Mouse (Mus musculus): ENCODE measurements around the gene Aprt. TPM values are rescaled to one million over a fixed set of nuclear protein-coding genes. Genes with fewer than 3 reads are reported as not detected.

Aprt gene
- total and polyA plus RNA-seq, 3 experiments: 516 to 561 (median 524) TPM

- Histone ChIP-seq H3K4me3 (replicated peaks in 1 of 3; ENCODE audit: low read depth in 2 of 3, low read length in 2 of 3, poor library complexity in 1 of 3) (peak overlapping the region in 1 of 3 experiments; percentile 16), H3K9me3 (replicated peaks; ENCODE audit: low read length) (no peaks in the 10 kb centered on the region), H3K27me3 (replicated peaks) (no peaks in the 10 kb centered on the region), H3K4me1 (ENCODE audit: control insufficient read depth in 1 of 2, insufficient read depth in 2 of 2) (peaks cover 0 to 39% of the 10 kb centered on the region in 2 experiments; a peak in 3 of 4 replicates), H3K79me2 (replicated peaks; ENCODE audit: control insufficient read depth, extremely low read depth, insufficient read depth, poor library complexity, severe bottlenecking) (no peaks in the 10 kb centered on the region), H3K27ac (ENCODE audit: insufficient read depth, low read depth) (no peak overlapping the region), H3K9ac (ENCODE audit: insufficient read depth, low read depth) (no peak overlapping the region), H3K4me2 (ENCODE audit: insufficient read depth, low read depth, poor library complexity, severe bottlenecking) (no peak overlapping the region), H3K36me3 (replicated peaks in 1 of 2; ENCODE audit: control insufficient read depth in 1 of 2, insufficient read depth in 1 of 2, low read length in 1 of 2) (peaks cover 0 to 14% of the 10 kb centered on the region in 2 experiments)
- in situ Hi-C loops (cut with MboI; ENCODE audit: low pct_ligation_motif_present, low pct_unique_long_range_greater_than_20kb, low sequenced_read_pairs): loop anchor here (5.0 kb wide), 1 partner anchor 207 kb away; no protein-coding TSS in a partner anchor
- TF ChIP-seq ZNF384 (IDR thresholded peaks at IDR 0.05; ENCODE audit: low read depth, low read length): no peak
- no peak for TF ChIP-seq JUND (conservative IDR thresholded peaks at IDR 0.05; ENCODE audit: low read depth, low read length)
- TF ChIP-seq MAX (IDR thresholded peaks at IDR 0.05; ENCODE audit: low read length): no peak
- TF ChIP-seq TCF12 (IDR thresholded peaks at IDR 0.05; ENCODE audit: low read depth, low read length): no peak
- dilution Hi-C loops (cut with MboI; ENCODE audit: extremely low pct_ligation_motif_present, extremely low pct_unique_long_range_greater_than_20kb, low sequenced_read_pairs): no loop called here
- no peak for DNase-seq (ENCODE audit: extremely low read depth)
Observed at GRCm38 (mm10) chr8:122620446-122620845, 43.7 kb upstream of the Aprt start.

- Histone ChIP-seq H3K27me3 (replicated peaks) (no peaks in the 10 kb centered on the region), H3K4me2 (ENCODE audit: insufficient read depth, low read depth, poor library complexity, severe bottlenecking) (no peak overlapping the region), H3K36me3 (replicated peaks in 1 of 2; ENCODE audit: control insufficient read depth in 1 of 2, insufficient read depth in 1 of 2, low read length in 1 of 2) (peaks cover 5 to 27% of the 10 kb centered on the region in 2 experiments), H3K79me2 (replicated peaks; ENCODE audit: control insufficient read depth, extremely low read depth, insufficient read depth, poor library complexity, severe bottlenecking) (no peaks in the 10 kb centered on the region), H3K27ac (ENCODE audit: insufficient read depth, low read depth) (no peak overlapping the region), H3K4me1 (ENCODE audit: control insufficient read depth in 1 of 2, insufficient read depth in 2 of 2) (peaks cover 0 to 24% of the 10 kb centered on the region in 2 experiments; a peak in 2 of 4 replicates), H3K9ac (ENCODE audit: insufficient read depth, low read depth) (no peak overlapping the region), H3K4me3 (replicated peaks in 1 of 3; ENCODE audit: low read depth in 2 of 3, low read length in 2 of 3, poor library complexity in 1 of 3) (no peak overlapping the region), H3K9me3 (replicated peaks; ENCODE audit: low read length) (no peaks in the 10 kb centered on the region)
- no peak for TF ChIP-seq TCF12 (IDR thresholded peaks at IDR 0.05; ENCODE audit: low read depth, low read length)
- TF ChIP-seq ZC3H11A (IDR thresholded peaks at IDR 0.05; ENCODE audit: low read depth, low read length): no peak
- TF ChIP-seq CHD2 (IDR thresholded peaks at IDR 0.05; ENCODE audit: low read length): no peak
- no peak for TF ChIP-seq ZKSCAN1 (IDR thresholded peaks at IDR 0.05; ENCODE audit: borderline replicate concordance, low read depth, low read length)
- TF ChIP-seq ETS1 (conservative IDR thresholded peaks at IDR 0.05; ENCODE audit: low read depth, low read length): no peak
- no peak for TF ChIP-seq NRF1 (IDR thresholded peaks at IDR 0.05; ENCODE audit: low read depth, low read length)
- no peak for TF ChIP-seq MAFK (IDR thresholded peaks at IDR 0.05; ENCODE audit: insufficient replicate concordance, low read length)
- TF ChIP-seq TBP (conservative IDR thresholded peaks at IDR 0.05; ENCODE audit: low read depth, low read length): no peak
- TF ChIP-seq POLR2A (IDR thresholded peaks at IDR 0.05; ENCODE audit: low read depth, low read length): no peak
- no peak for TF ChIP-seq GABPA (IDR thresholded peaks at IDR 0.05; ENCODE audit: insufficient replicate concordance, low read depth, low read length)
- no peak for TF ChIP-seq RAD21 (IDR thresholded peaks at IDR 0.05; ENCODE audit: low read depth, low read length)
- no peak for TF ChIP-seq ZMIZ1 (IDR thresholded peaks at IDR 0.05; ENCODE audit: low read depth, low read length)
- TF ChIP-seq UBTF (IDR thresholded peaks at IDR 0.05; ENCODE audit: low read depth, low read length): no peak
- TF ChIP-seq CTCF (conservative IDR thresholded peaks at IDR 0.05 in 1 of 2, IDR thresholded peaks at IDR 0.05 in 1 of 2; ENCODE audit: low read depth in 2 of 2, low read length in 2 of 2): no peak
- no peak for TF ChIP-seq MEF2A (IDR thresholded peaks at IDR 0.05; ENCODE audit: borderline replicate concordance, low read depth, low read length)
- no peak for TF ChIP-seq KAT2A (IDR thresholded peaks at IDR 0.05; ENCODE audit: insufficient replicate concordance, low read length)
- TF ChIP-seq MXI1 (IDR thresholded peaks at IDR 0.05; ENCODE audit: low read depth, low read length): no peak
- TF ChIP-seq JUN (IDR thresholded peaks at IDR 0.05; ENCODE audit: insufficient read depth, low read depth, low read length): no peak
- dilution Hi-C loops (cut with MboI; ENCODE audit: extremely low pct_ligation_motif_present, extremely low pct_unique_long_range_greater_than_20kb, low sequenced_read_pairs): no loop called here
- DNase-seq (ENCODE audit: extremely low read depth): no peak
- in situ Hi-C loops (cut with MboI; ENCODE audit: low pct_ligation_motif_present, low pct_unique_long_range_greater_than_20kb, low sequenced_read_pairs): no loop called here
Observed at GRCm38 (mm10) chr8:122618660-122619378, 42.1 kb upstream of the Aprt start.

All from CH12.LX (cell line).